Mouse (Mus musculus): Measurements from ENCODE around the gene Tmub1.
"Not testable (repeated sequence)": the region's sequence is repeated elsewhere in the genome, so short reads cannot be mapped to it uniquely, and the experiment has no call there.

Gene Tmub1

GRCm38 (mm10) chr5:24423129-24424003, 24.3 kb downstream of the Tmub1 start, which contains the start of the genes Cdk5 and Slc4a2:
Cdk5 (minus strand) TSS chr5:24423530.
Slc4a2 (plus strand) TSS chr5:24423837.
- DNase-seq: peak; percentile 95 to 96

GRCm38 (mm10) chr5:24420381-24420780, 27.3 kb downstream of the Tmub1 start:
- DNase-seq: no peak

GRCm38 (mm10) chr5:24417587-24417986, 30.1 kb downstream of the Tmub1 start:
- DNase-seq: no peak

- peak; percentile 29 to 63 for DNase-seq
These were observed 31.4 kb downstream of the Tmub1 start for GRCm38 (mm10) chr5:24416222-24416736.

- DNase-seq: no peak
These were observed 33.7 kb downstream of the Tmub1 start for GRCm38 (mm10) chr5:24413938-24414337.

GRCm38 (mm10) chr5:24413042-24413693, 34.5 kb downstream of the Tmub1 start, which contains the start of gene Asic3:
Asic3 (plus strand) TSS chr5:24413392.
- no peak for DNase-seq

GRCm38 (mm10) chr5:24412063-24412462, 35.6 kb downstream of the Tmub1 start:
- DNase-seq: no peak

- no peak for DNase-seq
These were observed 38.2 kb downstream of the Tmub1 start for GRCm38 (mm10) chr5:24409466-24409865.

- DNase-seq: no peak
These were observed 39.0 kb downstream of the Tmub1 start for GRCm38 (mm10) chr5:24408651-24409050.

GRCm38 (mm10) chr5:24405389-24405876, 42.2 kb downstream of the Tmub1 start:
- no peak for DNase-seq

- no peak for DNase-seq
These were observed 42.9 kb downstream of the Tmub1 start for GRCm38 (mm10) chr5:24404594-24405360.

GRCm38 (mm10) chr5:24401969-24402368, 45.7 kb downstream of the Tmub1 start:
- no peak for DNase-seq

GRCm38 (mm10) chr5:24400911-24401605, 46.6 kb downstream of the Tmub1 start:
- no peak for DNase-seq

GRCm38 (mm10) chr5:24400362-24400761, 47.3 kb downstream of the Tmub1 start:
- DNase-seq: no peak

GRCm38 (mm10) chr5:24399686-24400085, 48.0 kb downstream of the Tmub1 start:
- no peak for DNase-seq

GRCm38 (mm10) chr5:24396254-24396653, 51.4 kb downstream of the Tmub1 start:
- DNase-seq: not testable (repeated sequence)
